Mouse (Mus musculus): Measurements from ENCODE around the gene Slc29a3.
A peak's percentile ranks its signal among the peaks of the same experiment; 100 is the strongest.

DNA sequence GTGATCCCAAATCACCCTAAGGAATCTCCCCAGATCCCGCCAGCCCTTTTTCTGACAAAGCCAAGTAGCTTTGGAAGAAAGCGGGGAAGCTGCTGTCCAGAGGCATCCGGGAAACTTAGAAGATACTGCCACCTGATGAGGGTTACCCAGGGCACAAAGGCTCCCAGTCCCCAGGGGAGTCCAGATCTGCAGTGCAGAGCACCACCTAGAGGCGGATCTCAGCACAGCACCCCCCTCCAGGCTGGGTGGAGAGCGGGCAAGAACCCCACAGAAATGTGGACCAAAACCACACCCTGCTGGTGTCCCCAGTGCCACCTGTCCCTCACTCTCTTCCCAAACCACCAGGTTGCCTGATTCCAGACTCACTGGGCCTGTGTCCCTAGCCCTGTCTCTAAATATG, 55.6 kb downstream of the Slc29a3 start:
- TF ChIP-seq CTCF (IDR thresholded peaks at IDR 0.05): peak; percentile 91
- no peak for TF ChIP-seq EP300 (IDR thresholded peaks at IDR 0.05)

All from lung, postnatal 0 days (tissue).